Mouse (Mus musculus) thymus, postnatal 10 days (tissue): Measurements from ENCODE around the gene N4bp2.
"Not testable (repeated sequence)": the region's sequence is repeated elsewhere in the genome, so short reads cannot be mapped to it uniquely, and the experiment has no call there.

Source experiments
- DNase-seq, 2 experiments: peaks; one replicate each; pipeline ENCODE4 v3.0.0; 2021; ENCODE audit warnings: low spot score in 2 of 2

The N4bp2 gene

DNA sequence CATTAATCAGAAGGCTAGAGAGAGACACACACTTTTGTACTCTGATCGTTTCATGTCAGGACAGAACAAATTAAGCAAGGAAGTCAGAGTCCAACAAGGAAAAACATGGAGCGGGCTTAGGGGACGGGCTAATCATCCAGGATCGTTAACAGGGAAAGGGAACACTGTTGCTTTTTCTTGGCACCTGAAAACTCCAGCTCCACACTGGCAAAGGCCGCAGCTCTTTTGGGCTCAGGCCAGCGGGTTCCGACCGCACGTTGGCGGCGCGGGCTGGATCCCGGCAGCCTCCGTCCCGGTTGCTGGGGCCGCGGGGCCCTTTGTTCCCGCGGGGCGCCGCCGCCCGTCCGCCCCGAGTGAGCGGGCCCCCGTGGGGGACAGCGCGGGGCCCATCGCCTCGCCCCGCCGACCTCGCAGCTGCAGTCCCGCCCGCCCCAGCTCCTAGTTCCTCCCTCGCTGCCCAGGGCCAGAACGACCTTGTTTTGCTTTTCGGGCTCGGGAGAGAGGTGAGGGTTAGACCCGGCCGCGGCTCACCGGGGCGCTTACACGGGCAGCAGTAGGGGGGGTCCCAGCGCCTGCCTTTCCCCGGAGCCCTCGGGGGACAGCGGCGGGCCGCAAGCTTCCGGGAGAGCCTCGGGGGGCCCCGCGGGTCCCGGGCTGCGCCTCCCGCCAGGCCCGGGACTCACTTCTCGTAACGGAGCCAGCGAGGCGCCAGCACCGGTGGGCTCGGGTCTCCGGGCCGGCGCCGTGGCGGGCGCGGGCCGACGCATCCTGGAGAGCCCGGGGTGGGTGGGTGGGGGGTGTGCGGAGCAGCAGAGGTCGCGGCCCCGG, at the start of gene N4bp2:
Gene N4bp2 (plus strand): TSS at position 434 of the 828 bp plus-strand sequence.
- DNase-seq, result peak; percentile 61 to 68

DNA sequence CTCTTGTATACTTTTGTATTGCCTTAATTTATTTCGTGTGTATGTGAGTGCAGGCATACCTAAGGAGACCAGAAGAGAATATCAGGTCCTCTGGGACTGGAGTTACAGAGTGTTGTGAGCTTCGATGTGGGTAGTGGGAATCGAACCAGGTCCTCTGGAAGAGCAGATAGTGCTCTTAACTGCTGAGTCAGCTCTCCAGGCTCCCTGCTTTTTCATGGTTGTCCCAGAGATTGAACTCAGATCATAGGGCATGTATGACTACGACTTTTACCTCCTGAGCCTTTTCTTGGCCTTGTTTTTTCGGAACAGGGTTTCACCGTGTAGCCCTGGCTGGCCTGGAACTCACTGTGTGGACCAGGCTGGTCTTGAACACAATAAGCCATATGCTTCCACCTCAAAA, 48.2 kb upstream of the N4bp2 start:
- DNase-seq, result no peak

DNA sequence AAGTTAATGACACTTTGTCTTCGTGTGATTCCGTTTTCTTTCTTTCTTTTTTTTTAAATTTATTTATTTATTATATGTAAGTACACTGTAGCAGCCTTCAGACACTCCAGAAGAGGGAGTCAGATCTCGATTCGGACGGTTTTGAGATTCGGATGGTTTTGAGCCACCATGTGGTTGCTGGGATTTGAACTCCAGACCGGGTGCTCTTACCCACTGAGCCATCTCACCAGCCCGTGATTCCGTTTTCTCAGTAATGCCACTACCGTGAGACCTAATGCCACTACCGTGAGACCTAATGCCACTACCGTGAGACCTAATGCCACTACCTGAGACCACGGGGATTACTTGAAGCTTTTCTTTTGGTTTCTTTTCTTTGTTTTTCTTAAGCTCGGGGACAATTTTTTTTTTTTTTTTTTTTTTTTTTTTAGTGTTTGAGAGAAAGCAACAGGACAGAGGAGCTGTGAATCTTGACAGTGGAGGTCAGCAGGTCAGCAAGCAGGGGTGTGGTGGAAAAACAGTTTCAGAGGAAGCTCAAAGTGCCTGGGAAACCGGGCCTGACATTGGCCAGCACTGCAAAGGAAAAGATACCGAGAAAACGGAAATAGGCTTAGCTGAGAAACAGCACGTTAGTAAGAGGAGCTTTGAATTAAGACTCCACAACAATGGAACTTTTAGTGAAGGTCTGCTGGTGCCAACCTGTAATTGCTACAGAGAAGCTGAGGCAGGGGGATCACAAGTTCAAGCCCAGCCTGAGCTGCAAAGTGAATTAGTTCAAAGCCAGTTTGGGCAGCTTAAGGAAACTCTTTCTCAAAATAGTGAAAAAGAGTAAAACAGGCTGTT, 46.0 kb upstream of the N4bp2 start:
- DNase-seq, result no peak

GRCm38 (mm10) chr5:65717903-65718211, 45.5 kb upstream of the N4bp2 start:
- not testable (repeated sequence) for DNase-seq

GRCm38 (mm10) chr5:65718368-65718767, 45.0 kb upstream of the N4bp2 start:
- DNase-seq, result no peak

DNA sequence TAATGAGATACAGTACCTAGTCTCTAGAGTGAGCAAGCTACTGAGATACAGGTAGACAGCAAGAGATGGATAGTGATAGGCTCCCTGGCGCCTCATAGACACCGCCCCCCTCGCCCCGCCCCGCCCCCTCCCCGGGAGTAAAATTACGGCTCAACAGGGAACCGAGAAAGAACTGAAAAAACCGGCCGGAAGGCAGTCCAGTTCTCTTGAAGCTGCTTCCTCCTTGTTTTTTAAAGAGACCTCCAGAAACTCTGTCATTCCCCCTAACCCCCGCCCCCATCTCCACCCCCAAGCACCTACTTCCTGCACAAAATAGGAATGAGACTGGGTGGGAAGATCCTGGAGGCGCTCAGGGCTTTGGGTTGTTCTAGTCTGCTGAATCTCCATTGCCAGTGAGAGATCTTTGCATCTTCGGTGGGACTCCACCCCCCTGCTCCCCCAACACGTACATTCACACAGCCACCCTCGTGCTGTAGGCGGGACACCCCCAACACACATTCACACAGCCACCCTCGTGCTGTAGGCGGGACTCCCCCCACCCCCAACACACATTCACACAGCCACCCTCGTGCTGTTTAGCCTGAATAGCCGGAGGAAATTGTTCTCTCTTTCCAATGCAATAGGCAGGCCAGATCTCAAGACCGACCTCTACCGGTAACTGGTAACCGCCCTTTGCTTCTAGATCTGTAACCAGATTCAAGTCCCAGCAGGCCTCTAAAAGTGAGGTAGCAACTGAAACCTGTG, 38.8 kb upstream of the N4bp2 start:
- DNase-seq, result peak; percentile 51 to 53

GRCm38 (mm10) chr5:65731173-65732007, 31.9 kb upstream of the N4bp2 start:
- no peak for DNase-seq

- DNase-seq, result no peak
Measured at GRCm38 (mm10) chr5:65735601-65736000, 27.7 kb upstream of the N4bp2 start.

GRCm38 (mm10) chr5:65739366-65739765, 24.0 kb upstream of the N4bp2 start:
- DNase-seq, result no peak

DNA sequence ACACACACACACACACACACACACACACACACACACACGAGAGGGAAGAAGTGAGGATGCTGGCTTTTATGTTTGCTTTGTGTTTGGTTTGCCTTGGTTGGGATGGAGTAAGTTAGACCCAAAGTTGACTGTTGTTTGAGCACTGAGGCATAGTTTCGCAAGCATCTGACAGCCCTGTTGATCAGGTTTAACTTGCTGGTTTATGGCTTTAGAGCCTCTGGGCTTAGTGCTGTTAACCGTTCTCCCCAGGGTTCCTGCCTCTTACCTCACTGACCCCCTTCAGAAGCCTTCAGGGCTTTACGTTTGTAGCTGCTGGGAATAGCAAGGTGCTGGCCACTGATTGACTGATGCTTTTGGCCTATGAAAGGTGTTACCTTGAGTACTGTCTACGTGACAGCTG, 16.4 kb upstream of the N4bp2 start:
- no peak for DNase-seq

DNA sequence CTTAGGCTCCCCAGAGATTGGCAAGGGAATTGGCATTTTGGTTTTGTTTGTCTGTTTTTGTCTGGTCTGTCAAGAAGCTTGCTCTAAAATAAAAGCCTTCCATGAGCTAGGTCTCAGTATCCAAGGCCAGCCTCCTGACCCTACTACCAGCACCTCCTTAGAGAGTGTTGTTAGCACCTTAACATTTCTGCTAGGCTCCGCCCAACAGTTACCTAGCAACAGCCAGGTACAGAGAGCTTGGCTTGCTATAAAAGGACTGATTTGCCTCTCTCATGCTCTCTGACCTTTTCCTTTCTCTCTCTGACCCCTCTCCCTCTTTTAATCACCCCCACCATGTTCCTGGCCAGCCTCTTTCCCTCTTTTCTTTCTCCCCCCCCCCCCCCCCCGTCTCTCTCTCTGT, 14.9 kb upstream of the N4bp2 start:
- DNase-seq, result no peak

GRCm38 (mm10) chr5:65748880-65749279, 14.4 kb upstream of the N4bp2 start:
- DNase-seq, result no peak

DNA sequence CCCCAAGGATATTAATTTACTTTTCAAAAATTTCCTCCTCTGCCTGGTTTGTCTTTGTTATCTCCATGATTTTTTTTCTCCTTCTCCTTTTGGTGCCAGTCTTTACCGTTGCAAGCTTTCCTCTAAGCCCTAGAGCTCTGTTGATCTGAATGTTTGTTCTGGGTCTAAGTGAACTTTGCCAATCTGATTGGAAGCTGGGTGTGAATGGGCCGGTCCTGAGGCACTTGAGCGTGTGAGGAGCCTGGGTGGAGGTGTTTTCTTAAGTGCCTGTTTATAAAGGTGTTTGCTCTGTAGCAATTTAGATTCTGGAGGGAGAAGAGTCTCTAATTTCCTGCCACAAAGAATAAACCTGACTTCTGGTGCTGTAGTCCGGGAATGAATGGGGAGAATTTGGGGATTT, 11.3 kb upstream of the N4bp2 start:
- DNase-seq, result no peak

GRCm38 (mm10) chr5:65755859-65756258, 7.5 kb upstream of the N4bp2 start:
- no peak for DNase-seq

DNA sequence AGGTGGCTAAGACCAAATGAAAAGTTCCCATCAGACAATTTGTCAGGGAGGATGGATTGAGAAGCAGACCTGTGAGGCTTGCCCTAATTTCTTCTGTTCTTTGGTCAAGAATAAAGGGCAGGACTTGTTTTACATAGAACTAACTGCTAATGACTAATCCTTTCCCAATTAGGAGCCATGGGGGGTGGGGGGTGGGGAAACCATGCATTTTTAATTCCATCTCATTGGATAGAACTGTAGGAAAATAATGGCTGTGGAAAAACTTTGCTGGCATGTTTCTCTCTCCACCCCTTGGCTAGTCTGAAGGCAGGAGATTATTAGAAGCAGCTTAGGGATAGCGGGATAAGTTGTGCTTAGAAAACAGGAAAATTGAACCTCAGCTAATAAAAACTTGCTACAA, 6.2 kb upstream of the N4bp2 start:
- DNase-seq, result no peak

GRCm38 (mm10) chr5:65760041-65760440, 3.3 kb upstream of the N4bp2 start:
- DNase-seq, result no peak

GRCm38 (mm10) chr5:65760599-65760998, 2.7 kb upstream of the N4bp2 start:
- no peak for DNase-seq

DNA sequence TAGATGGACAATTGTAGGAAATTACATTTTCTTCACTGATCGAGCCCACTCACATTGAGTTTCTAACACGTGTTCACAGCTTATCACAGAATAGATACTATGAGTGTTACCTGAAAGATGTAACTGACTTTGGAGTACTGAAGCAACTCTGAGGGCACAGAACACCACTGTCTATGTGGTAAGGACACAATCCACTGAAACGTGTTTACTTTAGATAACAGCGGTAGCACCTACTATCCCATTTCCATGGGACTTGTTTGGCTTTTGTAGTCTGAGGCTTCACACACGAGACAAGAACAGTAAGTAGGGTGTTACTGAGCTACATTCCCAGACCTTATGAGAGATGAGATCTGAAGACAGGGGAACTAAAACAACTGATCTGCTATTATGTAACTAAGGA, 2.3 kb upstream of the N4bp2 start:
- DNase-seq, result no peak

DNA sequence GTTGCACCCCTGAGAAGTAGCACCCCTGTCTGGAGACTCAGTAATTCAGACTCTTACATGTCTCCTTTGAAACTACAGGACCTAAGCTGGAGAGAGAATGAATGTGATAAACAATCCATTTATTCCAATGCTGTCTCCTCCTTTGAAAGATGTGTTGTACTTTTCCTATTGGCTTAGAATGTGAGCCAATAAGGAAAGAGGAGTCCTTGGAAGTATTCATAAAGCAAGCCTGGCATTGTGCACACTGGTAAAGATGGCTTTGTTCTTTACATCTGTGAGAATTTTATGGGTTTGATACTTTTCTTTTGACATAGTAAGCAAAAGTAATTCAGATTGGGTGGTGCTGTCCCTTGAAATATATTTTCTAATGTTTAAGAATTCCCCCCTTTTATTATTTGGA, 1.4 kb upstream of the N4bp2 start:
- no peak for DNase-seq

DNA sequence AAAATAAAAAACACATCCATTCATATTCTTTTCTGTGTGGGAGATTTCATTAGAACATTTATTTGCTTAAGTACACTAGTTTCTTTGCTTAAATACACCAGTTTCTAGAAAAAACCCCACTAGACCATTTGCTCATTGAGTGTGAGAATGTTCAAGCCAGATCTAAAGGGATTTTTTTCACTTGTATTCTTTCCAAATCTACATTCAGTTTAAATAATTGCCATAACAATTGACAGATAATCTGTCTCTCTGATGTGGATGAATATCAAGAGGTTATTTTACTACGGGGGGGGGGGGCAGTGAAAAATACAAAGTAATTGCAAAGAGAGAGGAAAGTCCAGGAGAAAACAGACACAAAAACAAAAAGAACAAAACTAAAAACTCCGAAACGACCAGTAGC, 635 bp upstream of the N4bp2 start:
- no peak for DNase-seq
